In genomic region chr1:56979531-56980395, GRCm38 (mm10) we compare ENCODE assay signal across 15 mouse cellular contexts. TPM values are rescaled to one million over a fixed set of nuclear protein-coding genes. Genes with fewer than 3 reads are reported as not detected.
DNase-seq lines count a peak whose midpoint lies in the region; ATAC-seq and TF ChIP-seq lines count a peak whose summit lies in the region.
"Had no signal": no experiment of that assay in that cellular context is flagged by ENCODE, and none has a peak within 500 bp of the region (broad histone marks: within the 10 kb centered on the region; RNA-seq: fewer than 3 reads in every experiment).

No protein-coding gene starts in this region.

- TF ChIP-seq POLR2A in heart, adult 2 months (IDR thresholded peaks at IDR 0.05; ENCODE audit: insufficient read depth, low read depth, low read length): no peak
- no peak for TF ChIP-seq POLR2A in cerebellum, adult 2 months (IDR thresholded peaks at IDR 0.05; ENCODE audit: borderline replicate concordance, insufficient read depth, low read length)

- WGBS in heart, embryonic 10.5 days: 2% methylated on average over 7 of the region's 7 CpGs
- WGBS in heart, adult 2 months: 9% methylated on average over 7 of the region's 7 CpGs
- WGBS in intestine, embryonic 16.5 days: 15% methylated on average over 7 of the region's 7 CpGs
- 11% methylated on average over 7 of the region's 7 CpGs for WGBS in cerebellum, adult 2 months

- peaks cover 92% of the 10 kb centered on the region for H3K27me3 ChIP-seq in heart, embryonic 10.5 days (ENCODE audit: insufficient read depth, poor library complexity, severe bottlenecking)
- peaks cover 34% of the 10 kb centered on the region for H3K27me3 ChIP-seq in heart, adult 2 months (ENCODE audit: control insufficient read depth, insufficient read depth, low read length)
- peaks cover 67% of the 10 kb centered on the region for H3K27me3 ChIP-seq in intestine, embryonic 16.5 days (replicated peaks; ENCODE audit: control insufficient read depth, insufficient read depth, low read length)
- H3K27me3 ChIP-seq in cerebellum, adult 2 months (ENCODE audit: control insufficient read depth, insufficient read depth, low read length): peaks cover 12% of the 10 kb centered on the region; the same call in 1 of the 2 replicates

- TF ChIP-seq CTCF in heart, adult 2 months (IDR thresholded peaks at IDR 0.05): no peak
- TF ChIP-seq CTCF in cerebellum, adult 2 months (IDR thresholded peaks at IDR 0.05; ENCODE audit: borderline replicate concordance, insufficient read depth, low read depth, low read length): no peak

- no peak overlapping the region for H3K27ac ChIP-seq in heart, embryonic 10.5 days
- no peak overlapping the region for H3K27ac ChIP-seq in heart, adult 2 months
- no peak overlapping the region for H3K27ac ChIP-seq in intestine, embryonic 16.5 days (ENCODE audit: low read length)
- H3K27ac ChIP-seq in cerebellum, adult 2 months (ENCODE audit: insufficient read depth, low read length): no peak overlapping the region
- H3K27ac ChIP-seq: heart, embryonic 15.5 days; limb, embryonic 12.5 days; midbrain, embryonic 13.5 days had no signal

- no peak overlapping the region for H3K4me3 ChIP-seq in heart, embryonic 10.5 days
- no peak overlapping the region for H3K4me3 ChIP-seq in heart, adult 2 months
- H3K4me3 ChIP-seq in intestine, embryonic 16.5 days (ENCODE audit: low read length): peak overlapping the region; percentile 37
- no peak overlapping the region for H3K4me3 ChIP-seq in cerebellum, adult 2 months (replicated peaks; ENCODE audit: insufficient read depth, low read depth, low read length)

- peak; percentile 59 for DNase-seq in heart, embryonic 10.5 days (ENCODE audit: low spot score)
- no peak for DNase-seq in heart, adult 2 months
- DNase-seq in ovary, postnatal 36 days (ENCODE audit: low spot score): peak; percentile 2
- DNase-seq in ovary, adult 18-20 months (ENCODE audit: low spot score): no peak
- no peak for DNase-seq in cerebellum, adult 2 months
- DNase-seq in kidney, postnatal 14 days: no peak
- DNase-seq in layer of hippocampus, adult 11-12 months (ENCODE audit: low spot score): no peak
- DNase-seq: adrenal gland, adult 2 months; gastrocnemius, postnatal 14 days; lung, adult 18-20 months had no signal

- no peaks in the 10 kb centered on the region for H3K79me2 ChIP-seq in heart, adult 2 months (replicated peaks; ENCODE audit: control insufficient read depth, insufficient read depth, low read length)

- no peak overlapping the region for H3K4me2 ChIP-seq in intestine, embryonic 16.5 days (ENCODE audit: low read depth, low read length)
- H3K4me2 ChIP-seq: midbrain, embryonic 13.5 days had no signal

- no peak for TF ChIP-seq EP300 in heart, adult 2 months (IDR thresholded peaks at IDR 0.05; ENCODE audit: insufficient read depth, low read depth, low read length)

- H3K4me1 ChIP-seq in heart, embryonic 10.5 days: peaks cover 37% of the 10 kb centered on the region
- peaks cover 2% of the 10 kb centered on the region for H3K4me1 ChIP-seq in heart, adult 2 months (ENCODE audit: control insufficient read depth, insufficient read depth, low read length)
- H3K4me1 ChIP-seq in intestine, embryonic 16.5 days (ENCODE audit: control insufficient read depth, insufficient read depth, low read length): 0 out of 2 replicates have a peak, but pooled peaks cover 8% of the 10 kb centered on the region
- H3K4me1 ChIP-seq in cerebellum, adult 2 months (ENCODE audit: control insufficient read depth, insufficient read depth, low read length): no peaks in the 10 kb centered on the region

- ATAC-seq in intestine, embryonic 16.5 days: no peak
- ATAC-seq: CD4-positive, CD25-positive, alpha-beta regulatory T cell, adult 4 months; midbrain, embryonic 13.5 days had no signal

- intact Hi-C loops in heart, adult 2 months (cut with DNase I): loop anchor here (5.0 to 10.0 kb wide), 3 partner anchors 228 to 1575 kb away; partner anchors contain the start of gene Plcl1

- H3K9me3 ChIP-seq in heart, embryonic 10.5 days: no peaks in the 10 kb centered on the region
- H3K9me3 ChIP-seq in intestine, embryonic 16.5 days (ENCODE audit: control insufficient read depth, low read length): no peaks in the 10 kb centered on the region
- H3K9me3 ChIP-seq: heart, embryonic 15.5 days; limb, embryonic 12.5 days; midbrain, embryonic 13.5 days had no signal

- no peak overlapping the region for H3K9ac ChIP-seq in heart, adult 2 months (ENCODE audit: low read depth, low read length)
- no peak overlapping the region; the same call in 1 of the 2 replicates for H3K9ac ChIP-seq in intestine, embryonic 16.5 days (ENCODE audit: low read depth, low read length)
- H3K9ac ChIP-seq: heart, embryonic 15.5 days; limb, embryonic 12.5 days; midbrain, embryonic 13.5 days had no signal

- H3K36me3 ChIP-seq in heart, embryonic 10.5 days: no peaks in the 10 kb centered on the region
- no peaks in the 10 kb centered on the region for H3K36me3 ChIP-seq in heart, adult 2 months (ENCODE audit: control insufficient read depth, insufficient read depth, low read length)
- H3K36me3 ChIP-seq in intestine, embryonic 16.5 days (ENCODE audit: control insufficient read depth, insufficient read depth, low read length): no peaks in the 10 kb centered on the region
- H3K36me3 ChIP-seq: heart, embryonic 15.5 days; limb, embryonic 12.5 days; midbrain, embryonic 13.5 days had no signal

RNA-seq across cellular contexts. Expression of gene Satb2, which starts 1.3 kb away (rescaled TPM):
- polyA plus RNA-seq in heart, embryonic 10.5 days (2016; fragmentation: Nextera tagmentation; extraction: Ambion mirVana): 0.32 and 1.7 TPM in 2 replicates
- under 1 TPM; 0.25 to 0.39 TPM for total RNA-seq in heart, adult 2 months (2021)
- polyA plus RNA-seq in heart, adult 2 months (2012; rRNA removed): 0.14 and 0.18 TPM in 2 replicates
- polyA plus RNA-seq in intestine, embryonic 16.5 days (2015; fragmentation: Nextera tagmentation; extraction: Ambion mirVana): 2.1 and 2.6 TPM in 2 replicates
- 0.29 and 0.40 TPM in 2 replicates for polyA plus RNA-seq in cerebellum, adult 2 months (2012; rRNA removed)
- polyA plus RNA-seq: CD4-positive, CD25-positive, alpha-beta regulatory T cell, adult 4 months had no signal

Comparison
In these comparisons a context has a peak if more than half of its experiments do, and no peak if none do; other contexts are left out.
1. DNase-seq: peak in heart, embryonic 10.5 days (single experiment) and ovary, postnatal 36 days (single experiment); none in heart, adult 2 months (0 of 2), ovary, adult 18-20 months (single experiment), cerebellum, adult 2 months (0 of 2), kidney, postnatal 14 days (single experiment) and layer of hippocampus, adult 11-12 months (single experiment).